Mouse (Mus musculus) heart, embryonic 14.5 days (tissue): Measurements from ENCODE around the gene Serpinb2. TPM values are rescaled to one million over a fixed set of nuclear protein-coding genes. Genes with fewer than 3 reads are reported as not detected.

Experiments
- ATAC-seq: fragments of 200-750 bp; cut with Nextera tagmentation; 2 replicates; pipeline ENCODE4 v1.8.0; 2017; ENCODE audit warnings: low read depth, moderate TSS enrichment; ENCODE audit not compliant: insufficient number of reproducible peaks, insufficient read depth, low FRiP score
- H3K27ac ChIP-seq, 2 experiments: fragments of 200-500 bp in 1 of 2; fragments of 300-500 bp in 1 of 2; sonication (generic) in 1 of 2; replicated peaks in 1 of 2; 2 replicates each; pipeline ENCODE4 v1.5.1; 2012 to 2014; ENCODE audit warnings: low read depth in 2 of 2, low read length in 2 of 2, control low read depth in 1 of 2, mild to moderate bottlenecking in 1 of 2, mixed read lengths in 1 of 2; ENCODE audit not compliant: control insufficient read depth in 1 of 2, insufficient read depth in 1 of 2
- H3K27me3 ChIP-seq: fragments of 300-500 bp; sonication (generic); 2 replicates; pipeline ENCODE4 v1.6.1; 2014; ENCODE audit warnings: mild to moderate bottlenecking, low read length, control low read depth; ENCODE audit not compliant: control insufficient read depth, insufficient read depth
- H3K36me3 ChIP-seq: fragments of 300-500 bp; sonication (generic); 2 replicates; pipeline ENCODE4 v1.6.1; 2014; ENCODE audit warnings: mild to moderate bottlenecking, control low read depth, low read length, mixed read lengths; ENCODE audit not compliant: control insufficient read depth, insufficient read depth
- H3K4me1 ChIP-seq, 2 experiments: fragments of 200-500 bp in 1 of 2; fragments of 300-500 bp in 1 of 2; sonication (generic) in 1 of 2; 2 replicates each; pipeline ENCODE4 v1.6.1; 2012 to 2014; ENCODE audit warnings: low read length in 2 of 2, control low read depth in 1 of 2, mixed read lengths in 1 of 2; ENCODE audit not compliant: control insufficient read depth in 2 of 2, insufficient read depth in 2 of 2
- H3K4me2 ChIP-seq: fragments of 300-500 bp; sonication (generic); 2 replicates; pipeline ENCODE4 v1.6.1; 2014; ENCODE audit warnings: mild to moderate bottlenecking, low read length
- H3K4me3 ChIP-seq, 2 experiments: fragments of 200-500 bp in 1 of 2; fragments of 300-500 bp in 1 of 2; sonication (generic) in 1 of 2; 2 replicates each; pipeline ENCODE4 v1.5.1; 2012 to 2014; ENCODE audit warnings: low read length in 2 of 2, mild to moderate bottlenecking in 2 of 2, control low read depth in 1 of 2, low read depth in 1 of 2, moderate library complexity in 1 of 2; ENCODE audit not compliant: control insufficient read depth in 1 of 2, insufficient read depth in 1 of 2
- H3K9ac ChIP-seq: fragments of 300-500 bp; sonication (generic); 2 replicates; pipeline ENCODE4 v1.6.1; 2014; ENCODE audit warnings: mild to moderate bottlenecking, low read length
- H3K9me3 ChIP-seq: fragments of 300-500 bp; sonication (generic); 2 replicates; pipeline ENCODE4 v1.6.1; 2016; ENCODE audit warnings: low read length, control low read depth; ENCODE audit not compliant: control insufficient read depth
- WGBS: fragments of 180-500 bp; shearing (Covaris S2); extraction: QIAGEN DNeasy Blood & Tissue Kit; methylation state at CpG from one replicate; pipeline ENCODE4 v1.1.7; 2014; 5-methylcytosine and 5-hydroxymethylcytosine counted together
- polyA plus RNA-seq: library from polyadenylated mRNA; unstranded; fragments of >200 nt; fragmentation: Nextera tagmentation; extraction: Ambion mirVana; gene quantifications from 2 replicates; pipeline ENCODE4 v1.2.1, GENCODE M21; 2014

Gene Serpinb2
- polyA plus RNA-seq, 1 experiment from 2014 or later, result not detected

DNA sequence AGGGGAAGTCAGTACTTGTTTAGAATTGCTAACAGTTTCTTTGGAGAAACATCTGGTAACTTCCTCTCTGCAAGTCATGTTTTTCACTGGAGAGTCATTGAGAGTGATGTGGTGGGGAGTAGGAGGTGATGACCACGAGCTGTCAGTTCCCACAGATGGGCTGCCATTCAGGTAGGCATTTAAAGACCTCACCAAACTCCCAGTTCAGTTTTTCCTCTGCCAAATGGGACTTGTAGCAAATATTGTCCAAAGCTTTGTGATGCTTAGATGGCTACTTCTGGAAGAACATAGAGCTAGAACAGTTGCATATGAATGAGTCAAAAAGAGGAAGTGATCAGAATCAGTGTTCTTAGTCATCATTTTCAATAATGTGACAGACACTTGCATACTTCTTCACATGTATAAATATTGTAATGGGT lies 72.7 kb downstream of the Serpinb2 start:
- Histone ChIP-seq H3K4me2 (no peak overlapping the region), H3K9me3 (no peaks in the 10 kb centered on the region), H3K27me3 (no peaks in the 10 kb centered on the region), H3K9ac (no peak overlapping the region), H3K4me3 (no peak overlapping the region), H3K4me1 (no peaks in the 10 kb centered on the region), H3K27ac (no peak overlapping the region), H3K36me3 (no peaks in the 10 kb centered on the region)
- no peak for ATAC-seq
- WGBS, result 25% methylated on average over 1 of the region's 1 CpGs

DNA sequence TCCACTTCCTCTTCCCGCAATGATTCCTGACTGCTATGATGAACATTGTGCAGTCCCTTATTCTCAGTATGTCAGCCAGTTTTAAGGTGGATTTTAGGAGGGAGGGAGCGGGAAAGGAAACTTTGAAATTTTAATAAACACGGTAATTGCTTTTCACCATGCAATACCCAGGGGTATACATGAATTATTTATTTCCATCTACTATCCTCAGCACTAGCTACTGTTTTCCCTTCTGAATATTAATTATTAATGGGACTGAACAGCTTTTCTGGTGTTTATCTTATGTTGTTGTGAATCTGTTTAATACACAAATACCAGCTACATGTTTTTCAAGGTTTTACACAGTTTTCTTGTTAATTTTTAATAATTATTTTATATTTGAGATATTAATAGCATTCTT lies 73.7 kb downstream of the Serpinb2 start:
- Histone ChIP-seq H3K4me1 (peaks cover 1 to 4% of the 10 kb centered on the region in 2 experiments; a peak in 3 of 4 replicates), H3K9me3 (no peaks in the 10 kb centered on the region), H3K27ac (no peak overlapping the region), H3K36me3 (no peaks in the 10 kb centered on the region), H3K4me3 (no peak overlapping the region), H3K27me3 (no peaks in the 10 kb centered on the region), H3K9ac (no peak overlapping the region), H3K4me2 (no peak overlapping the region)
- 84% methylated on average over 3 of the region's 3 CpGs for WGBS
- ATAC-seq, result no peak

Other genes starting within 250 kb of the Serpinb2 start
- not detected in 2 replicates for gene Serpinb3b, start 233.1 kb upstream of the Serpinb2 start, polyA plus RNA-seq
- not detected in 2 replicates for gene Serpinb3c, start 233.1 kb upstream of the Serpinb2 start, polyA plus RNA-seq
- not detected in 2 replicates for gene Serpinb11, start 150.2 kb upstream of the Serpinb2 start, polyA plus RNA-seq
- gene Serpinb7, start 111.8 kb upstream of the Serpinb2 start, polyA plus RNA-seq, result not detected in 2 replicates
- gene Serpinb8, start 78.6 kb downstream of the Serpinb2 start, polyA plus RNA-seq, result 3.1 and 3.2 TPM in 2 replicates